Mouse (Mus musculus) limb, embryonic 14.5 days (tissue): ENCODE measurements around the gene Cngb1. TPM values are rescaled to one million over a fixed set of nuclear protein-coding genes. Genes with fewer than 3 reads are reported as not detected.

Source experiments
- ATAC-seq: fragments of 200-750 bp; cut with Nextera tagmentation; 2 replicates; pipeline ENCODE4 v1.8.0; 2017; ENCODE audit warnings: low read depth, moderate number of reproducible peaks, moderate TSS enrichment; ENCODE audit not compliant: low FRiP score
- DNase-seq: peaks from one replicate; pipeline ENCODE4 v3.0.0-alpha.2; 2015; ENCODE audit warnings: low spot score
- H3K27ac ChIP-seq: fragments of 300-500 bp; sonication (generic); replicated peaks from 2 replicates; pipeline ENCODE4 v1.5.1; 2014; ENCODE audit warnings: low read depth, mild to moderate bottlenecking, low read length, moderate library complexity, mixed read lengths
- H3K27me3 ChIP-seq: fragments of 300-500 bp; sonication (generic); 2 replicates; pipeline ENCODE4 v1.6.1; 2014; ENCODE audit warnings: low read length, mixed read lengths; ENCODE audit not compliant: control insufficient read depth, insufficient read depth
- H3K36me3 ChIP-seq: fragments of 300-500 bp; sonication (generic); 2 replicates; pipeline ENCODE4 v1.6.1; 2014; ENCODE audit warnings: mild to moderate bottlenecking, low read length, moderate library complexity, mixed read lengths; ENCODE audit not compliant: control insufficient read depth, insufficient read depth
- H3K4me1 ChIP-seq: fragments of 300-500 bp; sonication (generic); 2 replicates; pipeline ENCODE4 v1.6.1; 2014; ENCODE audit warnings: antibody characterized with exemption, low read length, mixed read lengths; ENCODE audit not compliant: control insufficient read depth, insufficient read depth
- H3K4me2 ChIP-seq: fragments of 300-500 bp; sonication (generic); replicated peaks from 2 replicates; pipeline ENCODE4 v1.6.1; 2014; ENCODE audit warnings: low read depth, mild to moderate bottlenecking, low read length, moderate library complexity; ENCODE audit not compliant: severe bottlenecking
- H3K4me3 ChIP-seq: fragments of 300-500 bp; sonication (generic); replicated peaks from 2 replicates; pipeline ENCODE4 v1.5.1; 2014; ENCODE audit warnings: low read length
- H3K9ac ChIP-seq: fragments of 300-500 bp; sonication (generic); 2 replicates; pipeline ENCODE4 v1.6.1; 2014; ENCODE audit warnings: mild to moderate bottlenecking, low read depth, low read length, moderate library complexity; ENCODE audit not compliant: severe bottlenecking
- H3K9me3 ChIP-seq: fragments of 300-500 bp; sonication (generic); 2 replicates; pipeline ENCODE4 v1.6.1; 2016; ENCODE audit warnings: low read length; ENCODE audit not compliant: control insufficient read depth
- POLR2A ChIP-seq: fragments of 200-500 bp; IDR thresholded peaks from 2 replicates; pipeline ENCODE4 v1.8.0; 2012; ENCODE audit warnings: inconsistent platforms, mild to moderate bottlenecking, moderate library complexity, borderline replicate concordance; ENCODE audit not compliant: insufficient read depth, insufficient read length; ENCODE audit errors: extremely low read depth
- WGBS: fragments of 180-500 bp; shearing (Covaris S2); extraction: QIAGEN DNeasy Blood & Tissue Kit; methylation state at CpG from one replicate; pipeline ENCODE4 v1.1.7; 2014; 5-methylcytosine and 5-hydroxymethylcytosine counted together
- polyA plus RNA-seq, 2 experiments: library from polyadenylated mRNA; depleted of rRNA in 1 of 2; stranded (reverse) in 1 of 2; unstranded in 1 of 2; fragments of >200 nt; fragmentation: Nextera tagmentation in 1 of 2; extraction: Ambion mirVana in 1 of 2; gene quantifications; 2 replicates each; pipeline versions ENCODE4 v1.2.1 to v1.2.3; 2012 to 2014

Gene Cngb1
- 0.24 and 0.67 TPM in 2 replicates for polyA plus RNA-seq (2012; rRNA removed)
- polyA plus RNA-seq (2014; fragmentation: Nextera tagmentation; extraction: Ambion mirVana) = 0.52 and 0.55 TPM in 2 replicates

- ATAC-seq = no peak
- DNase-seq = no peak
- Histone ChIP-seq H3K9ac (no peak within 1 kb of the TSS), H3K36me3 (no peaks in the 10 kb centered on the region), H3K4me3 (no peak within 1 kb of the TSS), H3K9me3 (no peaks in the 10 kb centered on the region), H3K4me1 (no peaks in the 10 kb centered on the region), H3K27ac (no peak within 1 kb of the TSS), H3K27me3 (no peaks in the 10 kb centered on the region), H3K4me2 (no peak within 1 kb of the TSS)
- no peak for TF ChIP-seq POLR2A
- 27% methylated on average over 6 of the region's 6 CpGs for WGBS
Observed at GRCm38 (mm10) chr8:95306431-95306830, at the start of gene Cngb1. Cngb1 (minus strand) TSS chr8:95306585.

- no peak overlapping the region for H3K27ac ChIP-seq
- H3K9ac ChIP-seq = no peak overlapping the region
- TF ChIP-seq POLR2A = no peak
- H3K36me3 ChIP-seq = no peaks in the 10 kb centered on the region
- H3K4me1 ChIP-seq = peaks cover 9% of the 10 kb centered on the region
- no peak overlapping the region for H3K4me2 ChIP-seq
- H3K4me3 ChIP-seq = no peak overlapping the region
- H3K27me3 ChIP-seq = peaks cover 12% of the 10 kb centered on the region
- no peak for ATAC-seq
- no peaks in the 10 kb centered on the region for H3K9me3 ChIP-seq
- WGBS = 83% methylated on average over 2 of the region's 2 CpGs
- DNase-seq = no peak
Observed at GRCm38 (mm10) chr8:95354606-95355005, 48.2 kb upstream of the Cngb1 start.

- peak; percentile 65 for DNase-seq
- ATAC-seq = peak; percentile 23
- WGBS = 1% methylated on average over 60 of the region's 62 CpGs
- H3K9me3 ChIP-seq = no peaks in the 10 kb centered on the region
- no peak for TF ChIP-seq POLR2A
- H3K36me3 ChIP-seq = no peaks in the 10 kb centered on the region
- H3K27ac ChIP-seq = no peak overlapping the region
- peak overlapping the region; percentile 71 for H3K4me3 ChIP-seq
- H3K4me2 ChIP-seq = peak overlapping the region; percentile 98
- H3K27me3 ChIP-seq = peaks cover 12% of the 10 kb centered on the region
- peak overlapping the region; percentile 68 for H3K9ac ChIP-seq
- peaks cover 17% of the 10 kb centered on the region for H3K4me1 ChIP-seq
Observed at GRCm38 (mm10) chr8:95352871-95353866, 46.8 kb upstream of the Cngb1 start.

GRCm38 (mm10) chr8:95352151-95352870 lies 45.9 kb upstream of the Cngb1 start, which contains the start of gene Mmp15:
Mmp15 (plus strand) TSS chr8:95352268.
- WGBS = 0% methylated on average over 34 of the region's 80 CpGs
- peak within 1 kb of the TSS; percentile 98 for H3K4me2 ChIP-seq
- H3K4me1 ChIP-seq = peaks cover 17% of the 10 kb centered on the region
- ATAC-seq (peak; percentile 60), DNase-seq (peak; percentile 45)
- H3K9me3 ChIP-seq = no peaks in the 10 kb centered on the region
- H3K4me3 ChIP-seq = peak within 1 kb of the TSS; percentile 71
- no peaks in the 10 kb centered on the region for H3K36me3 ChIP-seq
- no peak within 1 kb of the TSS for H3K27ac ChIP-seq
- H3K27me3 ChIP-seq = peaks cover 12% of the 10 kb centered on the region
- peak within 1 kb of the TSS; percentile 68 for H3K9ac ChIP-seq
- TF ChIP-seq POLR2A = 0 out of 2 replicates have a peak, but pooled peaks have one; percentile 52

- no peaks in the 10 kb centered on the region for H3K36me3 ChIP-seq
- H3K27ac ChIP-seq = no peak overlapping the region
- ATAC-seq = no peak
- H3K4me3 ChIP-seq = peak overlapping the region; percentile 71
- H3K27me3 ChIP-seq = peaks cover 12% of the 10 kb centered on the region
- no peak for TF ChIP-seq POLR2A
- H3K9ac ChIP-seq = no peak overlapping the region
- WGBS = 2% methylated on average over 15 of the region's 15 CpGs
- no peaks in the 10 kb centered on the region for H3K9me3 ChIP-seq
- peaks cover 19% of the 10 kb centered on the region for H3K4me1 ChIP-seq
- peak; percentile 63 for DNase-seq
- H3K4me2 ChIP-seq = peak overlapping the region; percentile 98
Observed at GRCm38 (mm10) chr8:95351461-95351860, 45.1 kb upstream of the Cngb1 start.
